Mouse (Mus musculus) neural tube, embryonic 11.5 days (tissue): ENCODE results near the gene Ank2. TPM values are rescaled to one million over a fixed set of nuclear protein-coding genes. Genes with fewer than 3 reads are reported as not detected.

Experiments
- ATAC-seq: fragments of 200-750 bp; cut with Nextera tagmentation; 2 replicates; pipeline ENCODE4 v1.8.0; 2017; ENCODE audit warnings: moderate number of reproducible peaks, mild to moderate bottlenecking, moderate TSS enrichment, moderate library complexity; ENCODE audit not compliant: insufficient read depth, low FRiP score, low TSS enrichment
- DNase-seq: peaks from one replicate; pipeline ENCODE4 v3.0.0-alpha.2; 2015; ENCODE audit warnings: low spot score
- H3K27ac ChIP-seq: fragments of 300-500 bp; sonication (generic); 2 replicates; pipeline ENCODE4 v1.5.1; 2014; ENCODE audit warnings: low read depth, mild to moderate bottlenecking, low read length
- H3K27me3 ChIP-seq: fragments of 300-500 bp; sonication (generic); 2 replicates; pipeline ENCODE4 v1.6.1; 2014; ENCODE audit warnings: mild to moderate bottlenecking, low read length, mixed read lengths; ENCODE audit not compliant: control insufficient read depth, insufficient read depth
- H3K36me3 ChIP-seq: fragments of 300-500 bp; sonication (generic); 2 replicates; pipeline ENCODE4 v1.6.1; 2014; ENCODE audit warnings: mild to moderate bottlenecking, low read length, moderate library complexity, mixed read lengths; ENCODE audit not compliant: control insufficient read depth, insufficient read depth
- H3K4me1 ChIP-seq: fragments of 300-500 bp; sonication (generic); 2 replicates; pipeline ENCODE4 v1.6.1; 2014; ENCODE audit warnings: low read length, mixed read lengths; ENCODE audit not compliant: control insufficient read depth, insufficient read depth
- H3K4me2 ChIP-seq: fragments of 300-500 bp; sonication (generic); 2 replicates; pipeline ENCODE4 v1.6.1; 2014; ENCODE audit warnings: low read depth, mild to moderate bottlenecking, moderate library complexity
- H3K4me3 ChIP-seq: fragments of 300-500 bp; sonication (generic); 2 replicates; pipeline ENCODE4 v1.5.1; 2014; ENCODE audit warnings: low read depth, low read length
- H3K9ac ChIP-seq: fragments of 300-500 bp; sonication (generic); 2 replicates; pipeline ENCODE4 v1.6.1; 2014; ENCODE audit warnings: mild to moderate bottlenecking, low read length
- H3K9me3 ChIP-seq: fragments of 300-500 bp; sonication (generic); 2 replicates; pipeline ENCODE4 v1.6.1; 2016; ENCODE audit warnings: low read length; ENCODE audit not compliant: control insufficient read depth
- WGBS: fragments of 180-500 bp; shearing (Covaris S2); extraction: QIAGEN DNeasy Blood & Tissue Kit; methylation state at CpG from one replicate; pipeline ENCODE4 v1.1.7; 2014; 5-methylcytosine and 5-hydroxymethylcytosine counted together
- polyA plus RNA-seq: library from polyadenylated mRNA; unstranded; fragments of >200 nt; fragmentation: Nextera tagmentation; extraction: Ambion mirVana; gene quantifications from 2 replicates; pipeline ENCODE4 v1.2.1, GENCODE M21; 2014

Ank2 gene
- polyA plus RNA-seq, 1 experiment from 2014 or later: 64.8 TPM

DNA sequence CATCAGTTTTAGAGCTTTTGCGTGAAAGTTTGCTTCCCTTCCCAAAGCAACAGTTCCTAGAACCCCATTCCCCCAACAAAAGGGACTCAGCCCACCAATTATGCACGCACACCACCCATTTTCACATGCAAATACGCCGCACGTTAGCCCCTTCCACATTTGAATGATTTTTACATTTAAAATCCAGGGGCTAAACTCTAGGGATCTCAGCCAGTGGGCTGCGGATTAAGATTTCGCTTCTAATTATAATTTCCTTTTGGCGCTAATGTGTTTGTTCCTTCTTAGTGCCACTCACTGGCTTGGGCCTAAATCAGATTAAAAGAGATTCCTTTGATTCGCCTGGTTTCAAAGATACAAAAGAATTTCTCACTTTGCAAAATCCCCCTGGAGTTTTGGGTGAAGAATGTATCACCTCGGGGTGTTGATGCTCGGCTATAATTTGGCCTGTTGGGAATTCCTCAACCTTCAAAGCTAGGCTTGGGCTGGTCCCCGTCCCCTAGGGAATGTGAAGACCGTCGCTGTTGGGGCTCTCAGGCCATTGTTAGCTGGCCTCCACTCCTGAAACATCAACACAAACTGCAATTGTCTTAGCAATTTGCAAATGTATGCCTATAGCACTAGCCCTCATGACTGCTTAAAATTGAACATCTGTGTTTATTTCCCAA lies 35.2 kb downstream of the Ank2 start:
- Histone ChIP-seq H3K4me2 (no peak overlapping the region), H3K9ac (no peak overlapping the region), H3K4me3 (no peak overlapping the region), H3K4me1 (peaks cover 6% of the 10 kb centered on the region), H3K27ac (no peak overlapping the region), H3K36me3 (no peaks in the 10 kb centered on the region), H3K27me3 (no peaks in the 10 kb centered on the region), H3K9me3 (no peaks in the 10 kb centered on the region)
- WGBS: 21% methylated on average over 14 of the region's 14 CpGs
- ATAC-seq (peak; percentile 58), DNase-seq (no peak)

DNA sequence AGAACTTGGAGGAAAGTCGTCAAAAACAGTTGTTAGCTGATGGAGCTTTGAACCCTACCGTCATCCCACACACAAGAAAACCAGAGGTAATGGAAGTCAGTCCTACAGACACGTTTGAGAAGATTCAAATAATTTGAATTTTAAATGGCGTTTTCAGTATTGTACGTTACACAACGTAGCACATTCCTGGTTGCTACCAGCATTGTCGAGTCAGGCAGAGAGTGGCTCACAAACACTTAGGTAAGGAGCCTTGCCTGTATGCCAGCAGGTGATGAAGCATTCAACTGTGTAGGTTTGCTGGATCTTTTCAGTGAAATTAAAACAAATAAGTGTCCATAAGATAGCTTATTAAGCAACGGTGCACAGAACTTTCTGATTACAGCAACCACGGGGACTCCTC lies 36.0 kb downstream of the Ank2 start:
- ATAC-seq: no peak
- H3K4me3 ChIP-seq: no peak overlapping the region
- H3K4me1 ChIP-seq: peaks cover 6% of the 10 kb centered on the region
- no peaks in the 10 kb centered on the region for H3K27me3 ChIP-seq
- no peak overlapping the region for H3K4me2 ChIP-seq
- DNase-seq: no peak
- 36% methylated on average over 9 of the region's 9 CpGs for WGBS
- no peaks in the 10 kb centered on the region for H3K36me3 ChIP-seq
- no peaks in the 10 kb centered on the region for H3K9me3 ChIP-seq
- no peak overlapping the region for H3K9ac ChIP-seq
- H3K27ac ChIP-seq: no peak overlapping the region

DNA sequence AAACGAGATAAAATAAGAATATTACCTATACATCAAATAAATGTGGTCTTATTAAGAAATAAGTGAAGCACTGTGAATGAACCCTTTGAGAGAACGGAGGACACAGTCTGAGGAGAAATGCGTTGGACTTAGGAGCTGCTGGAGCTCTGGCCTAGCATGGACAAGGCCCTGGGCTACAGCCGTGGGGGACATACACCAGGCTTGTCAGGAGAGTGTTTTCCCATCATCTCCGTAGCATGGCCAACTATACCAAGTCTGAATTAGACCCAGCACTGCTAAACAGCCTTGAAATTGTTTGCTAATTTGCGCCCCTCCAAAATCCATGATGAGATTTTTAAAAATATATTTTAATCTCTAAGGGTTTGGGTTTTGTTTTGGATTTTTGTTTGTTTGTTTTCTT lies 36.7 kb downstream of the Ank2 start:
- 80% methylated on average over 6 of the region's 6 CpGs for WGBS
- Histone ChIP-seq H3K4me3 (no peak overlapping the region), H3K9me3 (no peaks in the 10 kb centered on the region), H3K9ac (no peak overlapping the region), H3K27ac (no peak overlapping the region), H3K27me3 (no peaks in the 10 kb centered on the region), H3K4me1 (peaks cover 6% of the 10 kb centered on the region), H3K4me2 (no peak overlapping the region), H3K36me3 (no peaks in the 10 kb centered on the region)
- ATAC-seq: no peak
- no peak for DNase-seq

DNA sequence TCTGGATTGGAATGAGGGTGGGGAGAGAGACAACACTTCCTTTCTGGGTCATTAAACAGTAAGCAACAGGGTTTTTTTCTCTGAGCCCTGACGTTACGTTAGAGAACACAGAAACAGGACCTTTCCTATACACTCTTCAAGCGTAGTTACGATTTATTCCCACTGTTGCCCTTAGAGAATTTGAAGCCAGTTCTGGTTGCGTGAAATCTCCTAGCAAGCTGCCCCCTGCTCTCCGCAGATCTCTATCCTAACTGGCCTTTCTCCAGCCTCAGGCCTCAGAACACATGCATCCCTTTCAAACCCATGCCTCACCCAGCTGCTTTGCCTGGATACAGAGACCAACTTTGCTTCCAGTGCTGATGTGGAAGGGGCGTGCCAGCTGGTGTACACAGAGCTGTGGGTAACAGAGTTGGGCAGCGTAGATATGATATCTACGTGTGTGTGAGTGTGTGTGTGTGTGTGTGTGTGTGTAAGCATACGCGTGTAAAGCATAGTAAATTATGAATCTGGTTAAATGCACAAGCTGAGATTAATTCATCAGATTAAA lies 38.2 kb downstream of the Ank2 start:
- H3K4me3 ChIP-seq: no peak overlapping the region
- no peaks in the 10 kb centered on the region for H3K27me3 ChIP-seq
- no peak overlapping the region for H3K4me2 ChIP-seq
- 57% methylated on average over 11 of the region's 11 CpGs for WGBS
- H3K36me3 ChIP-seq: no peaks in the 10 kb centered on the region
- no peaks in the 10 kb centered on the region for H3K9me3 ChIP-seq
- DNase-seq: no peak
- no peak overlapping the region for H3K9ac ChIP-seq
- H3K27ac ChIP-seq: no peak overlapping the region
- no peak for ATAC-seq
- peaks cover 6% of the 10 kb centered on the region for H3K4me1 ChIP-seq

DNA sequence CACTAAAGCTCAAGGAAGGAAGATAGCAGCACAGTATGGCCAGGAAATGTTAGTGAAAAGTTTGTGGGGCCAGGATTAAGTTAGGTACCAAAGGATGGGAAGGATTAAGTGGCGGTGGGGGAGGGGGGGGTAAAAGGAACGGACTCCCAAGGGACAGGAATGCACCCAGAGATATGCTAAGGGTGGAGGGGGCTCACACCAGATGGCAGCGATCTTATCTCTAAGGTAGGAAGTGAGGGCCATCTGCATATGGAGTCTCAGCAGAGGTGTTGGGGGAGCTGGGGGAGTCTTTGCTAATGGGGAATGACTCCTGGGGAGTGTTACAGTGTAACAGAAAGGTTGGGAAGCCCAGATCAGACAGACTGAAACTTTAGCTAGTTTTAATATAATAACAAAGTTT lies 39.3 kb downstream of the Ank2 start:
- no peak overlapping the region for H3K4me2 ChIP-seq
- no peaks in the 10 kb centered on the region for H3K36me3 ChIP-seq
- H3K4me3 ChIP-seq: no peak overlapping the region
- no peaks in the 10 kb centered on the region for H3K27me3 ChIP-seq
- WGBS: 41% methylated on average over 3 of the region's 3 CpGs
- H3K9me3 ChIP-seq: no peaks in the 10 kb centered on the region
- H3K27ac ChIP-seq: no peak overlapping the region
- H3K4me1 ChIP-seq: peaks cover 6% of the 10 kb centered on the region
- H3K9ac ChIP-seq: no peak overlapping the region
- ATAC-seq (no peak), DNase-seq (no peak)

DNA sequence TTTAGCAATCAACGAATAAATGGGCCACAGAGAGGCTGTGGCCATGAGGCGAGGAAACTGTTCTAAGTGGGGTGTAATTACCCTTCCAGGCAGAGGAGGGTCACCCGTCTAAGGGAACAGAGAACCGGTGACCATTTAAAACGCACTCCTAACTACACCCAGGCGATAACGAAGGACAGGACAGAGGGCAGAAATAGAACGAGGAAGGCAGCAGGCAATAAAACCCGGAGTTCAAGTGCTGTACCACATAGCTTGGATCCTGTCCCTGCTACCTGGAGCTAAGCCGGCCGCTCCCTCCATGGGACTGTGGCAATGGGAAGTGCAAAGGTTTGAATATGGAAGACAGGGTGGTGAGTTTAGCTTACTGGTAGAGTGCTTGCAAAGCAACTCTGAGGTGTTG lies 40.2 kb downstream of the Ank2 start:
- Histone ChIP-seq H3K36me3 (no peaks in the 10 kb centered on the region), H3K27me3 (no peaks in the 10 kb centered on the region), H3K9me3 (no peaks in the 10 kb centered on the region), H3K4me3 (no peak overlapping the region), H3K4me1 (peaks cover 4% of the 10 kb centered on the region), H3K27ac (no peak overlapping the region), H3K9ac (no peak overlapping the region), H3K4me2 (no peak overlapping the region)
- ATAC-seq (no peak), DNase-seq (no peak)
- 30% methylated on average over 11 of the region's 11 CpGs for WGBS

DNA sequence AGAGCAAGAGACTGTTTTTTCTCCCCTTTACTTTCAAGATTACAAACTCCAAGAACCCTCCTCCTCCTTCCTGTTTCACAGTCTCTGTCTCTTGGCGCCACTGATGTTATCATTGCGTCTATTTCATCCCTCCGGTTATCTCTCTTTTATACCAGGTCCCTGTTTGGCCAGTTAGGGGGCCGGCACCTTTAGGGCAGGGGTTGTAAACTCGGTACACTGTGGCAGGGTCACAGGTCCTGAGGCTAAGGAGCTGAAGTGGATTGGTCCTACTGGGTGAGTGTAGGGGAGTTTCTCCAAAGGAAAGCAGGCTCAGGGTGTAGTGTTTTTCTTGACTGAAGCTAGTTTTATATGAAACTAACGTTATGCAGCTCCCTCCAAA lies 40.7 kb downstream of the Ank2 start:
- no peak overlapping the region for H3K4me3 ChIP-seq
- 31% methylated on average over 6 of the region's 6 CpGs for WGBS
- no peaks in the 10 kb centered on the region for H3K36me3 ChIP-seq
- H3K9me3 ChIP-seq: no peaks in the 10 kb centered on the region
- no peak overlapping the region for H3K9ac ChIP-seq
- H3K4me1 ChIP-seq: no peaks in the 10 kb centered on the region; the same call in 1 of the 2 replicates
- no peak overlapping the region for H3K27ac ChIP-seq
- no peaks in the 10 kb centered on the region for H3K27me3 ChIP-seq
- no peak for ATAC-seq
- no peak overlapping the region for H3K4me2 ChIP-seq
- DNase-seq: no peak

DNA sequence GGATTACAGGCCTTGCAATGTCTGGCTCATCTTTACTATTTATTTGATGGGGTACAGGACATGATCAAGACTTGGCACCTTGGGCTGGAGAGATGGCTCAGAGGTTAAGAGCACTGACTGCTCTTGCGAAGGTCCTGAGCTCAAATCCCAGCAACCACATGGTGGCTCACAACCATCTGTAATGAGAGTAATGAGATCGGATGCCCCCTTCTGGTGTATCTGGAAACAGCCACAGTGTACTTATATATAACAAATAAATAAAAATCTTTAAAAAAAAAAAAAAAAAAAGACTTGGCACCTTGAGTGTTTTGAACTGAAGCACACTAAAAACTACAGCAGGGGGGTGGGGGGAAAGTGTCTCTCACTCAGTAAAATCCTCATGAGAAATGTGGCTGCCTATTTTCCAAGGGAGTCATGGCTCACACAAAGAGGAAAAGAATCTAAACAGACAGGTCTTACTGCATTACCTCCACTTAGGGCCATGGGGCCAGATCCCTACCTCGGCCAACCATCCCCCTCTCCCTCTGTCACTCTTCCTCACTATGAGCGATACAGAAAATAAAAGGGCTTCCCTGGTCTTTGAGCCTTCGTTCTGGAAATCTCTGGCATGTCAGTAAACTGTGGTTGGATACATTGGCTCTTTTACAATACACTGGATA lies 41.3 kb downstream of the Ank2 start:
- ATAC-seq: no peak
- H3K27me3 ChIP-seq: no peaks in the 10 kb centered on the region
- no peak overlapping the region for H3K27ac ChIP-seq
- H3K36me3 ChIP-seq: no peaks in the 10 kb centered on the region
- no peak for DNase-seq
- no peak overlapping the region for H3K4me2 ChIP-seq
- WGBS: 41% methylated on average over 5 of the region's 5 CpGs
- H3K4me3 ChIP-seq: no peak overlapping the region
- H3K9me3 ChIP-seq: no peaks in the 10 kb centered on the region
- no peaks in the 10 kb centered on the region for H3K4me1 ChIP-seq
- H3K9ac ChIP-seq: no peak overlapping the region

DNA sequence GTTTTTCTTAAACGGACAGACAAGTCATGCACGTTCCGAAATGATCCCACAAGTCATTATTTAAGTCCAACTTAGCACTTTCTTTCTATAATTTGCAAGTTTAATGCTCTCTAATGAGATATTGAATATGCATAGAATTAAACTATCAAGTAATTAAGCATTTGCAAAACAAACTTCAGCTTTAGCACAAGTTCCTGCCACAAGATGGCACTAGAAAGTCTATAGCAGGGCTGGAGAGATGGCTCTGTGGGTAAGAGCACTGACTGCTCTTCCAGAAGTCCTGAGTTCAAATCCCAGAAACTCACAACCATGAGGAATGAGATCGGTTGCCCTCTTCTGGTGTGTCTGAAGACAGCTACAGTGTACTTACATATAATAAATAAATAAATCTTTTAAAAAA lies 45.4 kb downstream of the Ank2 start:
- Histone ChIP-seq H3K9me3 (no peaks in the 10 kb centered on the region), H3K9ac (no peak overlapping the region), H3K4me1 (no peaks in the 10 kb centered on the region), H3K27me3 (no peaks in the 10 kb centered on the region), H3K36me3 (no peaks in the 10 kb centered on the region), H3K4me3 (no peak overlapping the region), H3K27ac (no peak overlapping the region), H3K4me2 (no peak overlapping the region)
- DNase-seq: no peak
- ATAC-seq: no peak
- WGBS: 83% methylated on average over 4 of the region's 4 CpGs
